Mouse (Mus musculus) spleen, postnatal 10 days (tissue): Measurements from ENCODE around the gene Abhd17b.
"Not testable (repeated sequence)": the region's sequence is repeated elsewhere in the genome, so short reads cannot be mapped to it uniquely, and the experiment has no call there.

ENCODE experiments used
- DNase-seq, 2 experiments: peaks; one replicate each; pipeline ENCODE4 v3.0.0; 2021 to 2022; ENCODE audit warnings: low spot score in 2 of 2

Abhd17b gene

DNA sequence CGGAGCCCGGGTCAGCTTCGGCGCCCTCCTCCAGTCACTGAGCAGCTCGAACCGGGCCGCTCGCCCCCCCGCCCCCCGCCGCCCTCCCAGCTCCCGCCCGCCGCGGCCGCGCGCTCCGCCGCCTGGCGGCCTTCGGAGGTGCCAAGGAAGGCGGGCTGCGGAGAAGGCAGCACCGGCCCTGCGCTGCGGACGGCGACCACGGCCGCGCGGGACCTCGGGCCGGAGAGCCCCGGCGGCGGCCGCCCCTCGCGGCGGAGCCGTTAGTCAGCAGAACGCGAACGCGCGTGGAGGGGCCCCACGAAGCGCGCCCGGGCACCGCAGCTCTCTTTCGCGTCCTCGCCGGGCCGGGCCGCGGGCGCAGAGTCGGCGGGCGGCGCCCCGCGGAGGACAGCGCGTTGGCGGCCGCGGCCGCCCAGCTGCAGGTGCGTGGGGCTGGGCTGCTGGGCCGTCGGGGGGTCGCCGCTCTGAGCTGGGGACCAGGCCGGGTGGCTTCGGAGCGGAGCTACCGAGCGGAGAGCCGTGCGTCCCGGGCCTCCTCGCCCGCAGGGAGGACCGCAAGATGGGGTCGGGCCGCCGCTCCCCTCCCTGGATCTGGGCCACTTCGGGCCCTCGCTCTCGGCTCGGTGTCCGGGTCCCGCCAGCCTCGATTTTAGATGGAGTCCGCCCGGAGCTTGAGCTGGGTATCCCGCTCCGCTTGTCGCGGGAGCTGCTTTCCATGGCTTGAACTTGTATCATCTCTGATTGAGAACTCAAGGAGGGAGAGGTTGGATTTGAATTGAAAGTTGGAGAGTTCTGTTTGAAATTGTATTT, at the start of gene Abhd17b:
Gene Abhd17b, plus strand, starts transcription at position 14 of the 810 bp plus-strand sequence.
- peak in 1 of 2 experiments; percentile 60 for DNase-seq

GRCm38 (mm10) chr19:21603836-21604235, 49.1 kb upstream of the Abhd17b start:
- DNase-seq, result no peak

- no peak for DNase-seq
Observed at GRCm38 (mm10) chr19:21605294-21605693, 47.7 kb upstream of the Abhd17b start.

- no peak for DNase-seq
Observed at GRCm38 (mm10) chr19:21610240-21610639, 42.7 kb upstream of the Abhd17b start.

- no peak for DNase-seq
Observed at GRCm38 (mm10) chr19:21611297-21611696, 41.7 kb upstream of the Abhd17b start.

DNA sequence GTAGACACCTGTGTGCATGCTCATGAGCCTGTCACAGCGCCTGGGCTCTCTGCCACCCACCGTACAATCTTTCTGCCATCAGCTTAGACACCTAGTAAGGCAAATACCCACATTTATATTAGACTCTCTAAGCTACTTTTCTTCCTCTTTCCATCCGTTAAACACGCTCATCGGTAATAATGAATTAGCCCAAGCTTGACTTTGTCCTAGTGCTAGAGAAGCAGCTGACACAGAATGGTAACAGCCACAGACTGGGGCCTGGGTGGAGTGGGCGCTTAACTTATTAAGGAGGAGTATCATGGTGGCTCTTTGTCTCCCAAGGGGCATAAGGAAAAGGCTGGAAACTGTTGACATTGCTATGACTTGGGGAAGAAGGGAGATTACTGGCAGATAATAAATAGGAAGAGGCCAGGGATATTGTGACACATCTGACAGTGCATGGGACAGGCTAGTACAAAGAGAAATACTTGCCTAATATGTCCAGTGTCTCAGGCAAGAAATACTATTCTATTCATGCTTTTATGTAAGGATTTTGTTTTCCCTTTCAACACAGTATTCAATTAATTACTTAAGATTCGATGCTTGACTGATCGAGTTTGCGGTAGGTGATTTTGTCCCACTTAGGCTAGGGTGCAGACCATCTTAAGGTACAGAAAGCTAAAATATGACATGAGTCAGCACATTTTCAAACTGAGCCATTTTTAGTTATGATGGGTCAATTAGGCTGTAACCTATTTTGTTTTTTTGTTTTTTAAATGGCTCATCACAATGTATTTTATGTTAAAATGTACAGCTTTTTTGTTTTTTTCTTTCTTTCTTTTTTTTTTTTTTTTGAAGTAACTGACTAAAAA, 41.0 kb upstream of the Abhd17b start:
- DNase-seq, result no peak

DNA sequence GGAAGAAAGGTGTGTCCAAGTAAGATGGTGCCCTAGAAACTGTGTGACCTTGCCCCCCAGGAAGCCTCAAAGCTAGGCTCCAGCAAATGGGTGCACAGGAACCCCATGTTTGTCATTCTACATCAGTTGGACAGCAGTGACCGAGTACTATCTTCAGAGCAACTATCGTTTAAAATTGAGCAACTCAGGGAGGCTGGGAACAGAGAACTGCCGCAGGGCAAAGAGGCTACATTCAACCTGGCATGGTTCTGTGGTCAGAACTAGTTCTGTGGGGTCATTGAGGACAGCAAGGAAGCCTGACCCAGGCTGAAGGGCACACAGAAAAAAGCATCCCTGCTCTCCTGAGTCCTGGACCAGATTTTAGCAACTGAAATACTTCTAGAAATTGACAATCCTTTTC, 37.2 kb upstream of the Abhd17b start:
- no peak for DNase-seq

- no peak for DNase-seq
Observed at GRCm38 (mm10) chr19:21623410-21624147, 29.4 kb upstream of the Abhd17b start.

GRCm38 (mm10) chr19:21624148-21624535, 28.8 kb upstream of the Abhd17b start:
- DNase-seq, result no peak

DNA sequence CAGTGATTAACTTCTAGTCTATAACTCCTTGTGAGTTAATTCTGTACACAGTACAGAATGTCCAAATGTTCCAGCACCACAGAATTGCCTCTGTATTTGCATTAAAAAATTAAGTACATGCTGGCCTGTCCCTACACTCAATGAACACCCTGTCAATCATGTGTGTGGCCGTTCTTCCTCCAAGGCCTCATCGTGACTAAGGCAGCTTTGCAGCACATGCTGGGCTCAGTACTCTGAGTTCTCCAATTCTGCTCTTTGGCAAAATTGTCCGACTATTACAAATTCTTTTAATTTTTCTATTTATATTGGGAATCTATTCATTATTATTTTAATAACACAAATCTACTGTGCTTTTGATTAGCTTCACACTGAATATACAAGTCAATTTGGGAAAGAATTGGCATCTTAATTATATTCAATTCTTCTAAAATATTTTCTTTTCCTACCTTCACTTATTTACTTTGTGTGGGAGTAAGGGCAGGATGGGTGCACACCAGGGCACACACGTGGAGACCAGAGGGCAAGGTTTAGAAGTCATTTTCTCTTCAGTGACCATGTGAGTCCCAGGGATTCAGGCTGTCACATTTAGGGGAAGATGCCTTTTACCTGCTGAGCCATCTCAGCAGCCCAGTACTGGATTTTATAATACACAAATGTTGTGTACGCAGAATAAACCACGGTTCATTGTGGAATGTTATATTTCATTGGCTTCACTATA, 26.6 kb upstream of the Abhd17b start:
- no peak for DNase-seq

DNA sequence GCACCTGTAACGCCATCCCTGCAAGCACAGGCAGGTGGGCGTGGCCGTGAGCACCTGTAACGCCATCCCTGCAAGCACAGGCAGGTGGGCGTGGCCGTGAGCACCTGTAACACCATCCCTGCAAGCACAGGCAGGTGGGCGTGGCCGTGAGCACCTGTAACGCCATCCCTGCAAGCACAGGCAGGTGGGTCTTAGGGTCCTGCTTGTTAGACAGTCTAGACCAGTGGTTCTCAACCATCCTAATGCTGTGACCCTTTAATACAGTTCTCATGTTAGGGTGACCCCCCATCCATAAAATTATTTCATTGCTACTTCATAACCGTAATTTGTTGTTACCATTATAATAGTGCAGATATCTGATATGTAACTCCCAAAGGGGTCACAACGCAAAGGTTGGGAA, 24.5 kb upstream of the Abhd17b start:
- DNase-seq, result not testable (repeated sequence)

DNA sequence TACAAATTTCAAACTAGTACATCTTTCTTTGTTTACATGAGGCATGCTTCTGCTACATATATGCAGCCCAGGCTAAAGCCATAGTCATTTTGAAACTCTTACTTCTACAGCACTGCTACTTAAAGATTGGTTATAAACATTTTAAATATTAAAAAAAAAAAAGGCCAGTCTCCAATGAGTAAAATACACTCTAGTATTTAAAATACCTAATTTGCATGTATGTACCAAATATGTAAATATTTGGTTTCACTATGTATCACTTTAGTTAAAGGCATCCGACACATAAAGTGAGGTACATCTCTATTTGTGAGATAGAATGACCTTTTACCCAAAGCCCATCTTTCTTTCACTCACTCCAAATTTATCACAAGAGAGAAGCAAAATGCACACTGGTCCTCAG, 24.0 kb upstream of the Abhd17b start:
- DNase-seq, result no peak

DNA sequence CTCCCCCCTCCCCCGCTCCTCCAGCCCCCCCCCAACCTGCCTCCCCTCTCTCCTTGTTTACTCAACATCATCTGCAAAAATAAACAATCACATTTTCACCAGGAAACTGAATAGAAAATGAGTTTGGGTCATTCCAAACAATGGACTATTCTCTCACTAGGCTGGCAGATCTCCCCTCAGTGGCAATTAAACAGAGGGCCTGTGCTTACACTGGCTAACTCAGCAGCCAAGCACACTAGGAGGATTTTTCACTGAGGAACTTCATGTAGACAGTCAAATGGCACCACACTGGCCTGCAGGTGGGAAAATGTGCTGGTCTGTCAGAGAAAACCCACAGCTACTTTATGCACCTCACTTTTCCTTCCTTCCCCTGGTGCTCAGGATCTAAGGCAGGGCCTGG, 23.5 kb upstream of the Abhd17b start:
- no peak for DNase-seq

DNA sequence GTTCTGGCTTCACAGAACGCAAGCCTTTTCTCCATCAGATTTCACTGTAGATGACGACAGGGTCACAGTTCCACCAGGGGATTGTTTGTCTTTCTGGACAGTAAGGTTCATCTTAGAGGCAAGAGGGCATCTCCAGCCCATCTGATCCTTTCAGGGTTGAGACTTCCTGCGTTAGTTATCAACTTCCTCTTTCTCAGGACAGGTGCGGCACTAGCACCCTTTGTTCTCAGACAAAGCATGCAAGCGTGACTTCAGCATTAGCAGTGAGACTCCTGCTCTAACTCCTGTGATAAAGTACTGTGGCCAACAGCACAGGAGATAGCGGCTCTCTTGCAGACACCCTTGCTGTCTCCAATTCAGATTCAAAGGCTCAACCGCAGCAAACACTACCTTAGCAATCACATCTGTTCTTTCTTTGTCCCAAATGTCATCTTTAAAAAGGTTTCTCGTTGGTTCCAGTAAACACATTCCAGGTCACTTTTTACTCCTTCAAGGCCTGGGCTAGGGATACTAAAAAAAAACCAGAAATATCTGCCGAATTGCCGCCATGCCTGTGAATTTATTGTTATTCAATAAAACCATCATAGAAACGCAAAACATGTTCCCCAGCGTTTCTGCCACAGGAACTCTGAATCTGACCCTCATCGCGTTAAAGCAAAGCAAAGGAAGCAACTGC, 22.2 kb upstream of the Abhd17b start:
- DNase-seq, result peak in 1 of 2 experiments; percentile 41

- DNase-seq, result no peak
Observed at GRCm38 (mm10) chr19:21635406-21635805, 17.6 kb upstream of the Abhd17b start.

DNA sequence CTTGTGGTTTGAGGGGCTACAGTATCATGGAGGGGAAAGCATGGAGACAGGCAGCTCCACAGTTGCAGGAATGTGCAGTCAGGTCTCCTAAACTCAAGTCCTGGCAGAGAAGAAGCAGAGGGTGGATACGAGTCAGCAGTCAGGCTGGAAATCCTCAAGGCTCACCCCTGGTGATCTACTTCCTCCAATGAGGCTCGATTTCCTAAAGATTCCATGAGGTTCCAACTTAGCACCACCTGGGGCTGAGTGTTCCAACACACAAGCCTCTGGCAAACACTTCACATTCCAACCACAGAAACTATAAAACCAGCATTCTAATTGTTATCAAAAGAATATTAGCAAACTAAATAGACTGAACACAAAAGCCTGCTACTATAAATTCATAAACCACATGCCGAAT, 16.1 kb upstream of the Abhd17b start:
- no peak for DNase-seq

- no peak for DNase-seq
Observed at GRCm38 (mm10) chr19:21637672-21638071, 15.3 kb upstream of the Abhd17b start.

DNA sequence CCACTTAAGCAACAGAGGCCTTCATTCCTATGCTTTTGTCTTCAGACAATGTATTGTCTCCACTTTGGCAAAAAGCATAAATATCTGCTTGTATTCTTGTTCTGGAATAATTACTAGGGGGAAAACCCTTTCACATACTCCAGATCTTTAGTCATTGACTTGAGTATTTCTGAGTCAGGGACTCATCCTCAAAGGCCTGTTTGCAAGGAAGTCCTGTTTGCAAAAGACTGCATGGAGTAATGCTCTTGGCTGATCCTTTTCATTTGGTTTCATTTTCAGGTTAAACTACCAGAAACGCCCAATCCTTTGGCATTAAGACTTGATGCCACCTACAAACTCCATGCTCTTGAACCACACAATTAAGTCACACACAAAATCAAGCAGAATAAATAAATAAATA, 9.1 kb upstream of the Abhd17b start:
- DNase-seq, result no peak

GRCm38 (mm10) chr19:21645301-21645700, 7.7 kb upstream of the Abhd17b start:
- DNase-seq, result no peak

GRCm38 (mm10) chr19:21646142-21646541, 6.8 kb upstream of the Abhd17b start:
- no peak for DNase-seq

- no peak for DNase-seq
Observed at GRCm38 (mm10) chr19:21651664-21652063, 1.3 kb upstream of the Abhd17b start.
